Mouse (Mus musculus): ENCODE data around the gene Actr10. TPM values are rescaled to one million over a fixed set of nuclear protein-coding genes. Genes with fewer than 3 reads are reported as not detected.

Gene Actr10
- polyA plus RNA-seq, 1 experiment from 2014 or later, result 131 TPM

- H3K4me1 ChIP-seq (replicated peaks), result peaks cover 9% of the 10 kb centered on the region
- H3K36me3 ChIP-seq, result peaks cover 7% of the 10 kb centered on the region
- peak overlapping the region; percentile 78 for H3K9ac ChIP-seq
- peak overlapping the region; percentile 71 for H3K4me3 ChIP-seq (replicated peaks)
- peak overlapping the region; percentile 69 for H3K4me2 ChIP-seq
- no peaks in the 10 kb centered on the region for H3K27me3 ChIP-seq
- ATAC-seq (ENCODE audit: low read depth) (no peak), DNase-seq (no peak)
- peak overlapping the region; percentile 94 for H3K27ac ChIP-seq
- 56% methylated on average over 8 of the region's 8 CpGs for WGBS (ENCODE audit: insufficient replicate concordance)
- no peaks in the 10 kb centered on the region for H3K9me3 ChIP-seq (replicated peaks)
Observed at GRCm38 (mm10) chr12:70967581-70967980, 29.9 kb downstream of the Actr10 start.

- Histone ChIP-seq H3K27me3 (no peaks in the 10 kb centered on the region), H3K27ac (peak overlapping the region; percentile 94), H3K4me3 (replicated peaks) (peak overlapping the region; percentile 71), H3K36me3 (peaks cover 3% of the 10 kb centered on the region), H3K4me2 (peak overlapping the region; percentile 69), H3K9ac (peak overlapping the region; percentile 78), H3K9me3 (replicated peaks) (no peaks in the 10 kb centered on the region), H3K4me1 (replicated peaks) (peaks cover 9% of the 10 kb centered on the region)
- DNase-seq, result peak; percentile 70
- peak; percentile 93 for ATAC-seq (ENCODE audit: low read depth)
- under 1% methylated on average over 35 of the region's 35 CpGs for WGBS (ENCODE audit: insufficient replicate concordance)
Observed at GRCm38 (mm10) chr12:70968141-70968790, 30.6 kb downstream of the Actr10 start.

DNA sequence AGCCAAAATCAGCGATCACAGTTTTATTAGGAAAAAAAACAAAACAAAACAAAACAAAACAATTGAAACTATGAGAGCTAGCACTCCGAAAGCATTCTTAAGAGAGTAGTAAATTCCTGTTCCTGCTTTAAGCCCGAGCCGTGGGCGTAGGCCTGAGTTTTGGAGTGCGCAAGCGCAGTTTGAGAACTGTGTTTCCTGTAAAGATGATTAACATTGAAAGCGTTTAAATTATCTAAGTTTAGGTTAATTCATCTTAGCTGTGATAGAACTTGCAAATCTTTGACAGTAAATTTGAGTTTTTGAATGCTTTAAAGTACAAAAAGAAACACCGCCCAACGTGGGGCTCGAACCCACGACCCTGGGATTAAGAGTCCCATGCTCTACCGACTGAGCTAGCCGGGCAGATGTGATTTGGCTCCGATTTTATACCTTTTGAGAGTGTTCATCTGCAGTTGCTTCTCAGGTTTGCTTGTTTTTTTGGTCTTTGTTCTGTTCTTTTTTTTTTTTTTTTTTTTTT lies 31.2 kb downstream of the Actr10 start:
- H3K27me3 ChIP-seq, result no peaks in the 10 kb centered on the region
- peak overlapping the region; percentile 94 for H3K27ac ChIP-seq
- peak overlapping the region; percentile 71 for H3K4me3 ChIP-seq (replicated peaks)
- H3K9ac ChIP-seq, result peak overlapping the region; percentile 78
- H3K9me3 ChIP-seq (replicated peaks), result no peaks in the 10 kb centered on the region
- ATAC-seq (ENCODE audit: low read depth) (peak; percentile 49), DNase-seq (peak; percentile 78)
- H3K36me3 ChIP-seq, result no peaks in the 10 kb centered on the region
- H3K4me2 ChIP-seq, result peak overlapping the region; percentile 69
- WGBS (ENCODE audit: insufficient replicate concordance), result under 1% methylated on average over 15 of the region's 15 CpGs
- peaks cover 12% of the 10 kb centered on the region for H3K4me1 ChIP-seq (replicated peaks)

DNA sequence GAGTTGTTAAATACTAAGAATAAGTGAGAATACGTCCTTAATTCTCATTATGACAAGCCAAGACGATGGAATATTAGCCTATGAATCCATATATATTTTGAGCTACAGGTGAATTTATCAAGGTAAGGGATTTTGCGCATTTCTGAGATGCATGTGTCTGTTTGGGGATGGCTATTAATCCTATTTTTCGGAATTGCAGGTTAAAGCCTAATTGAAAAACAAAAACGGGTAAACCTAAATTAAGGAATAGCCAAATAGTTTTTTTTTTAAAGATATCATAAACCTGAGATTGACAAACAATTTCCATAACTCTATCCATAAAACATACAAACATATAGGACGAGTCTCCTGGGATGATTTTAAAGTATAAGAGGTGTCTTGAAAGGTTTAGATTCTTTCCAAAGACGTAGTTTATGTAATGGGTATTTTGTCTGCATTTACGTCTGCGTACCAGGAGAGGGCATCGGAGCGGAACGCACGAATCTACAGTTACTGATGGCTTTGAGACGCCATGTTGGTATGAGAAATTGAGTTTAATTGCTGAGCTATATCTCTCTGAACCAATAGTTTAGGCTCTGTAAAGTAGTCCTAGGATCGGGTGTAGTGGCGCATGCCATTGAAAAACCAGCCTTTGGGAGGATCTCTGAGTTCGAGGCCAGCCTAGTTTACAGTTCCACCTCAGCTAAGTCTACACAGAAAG lies 32.0 kb downstream of the Actr10 start:
- no peaks in the 10 kb centered on the region for H3K9me3 ChIP-seq (replicated peaks)
- DNase-seq, result peak; percentile 63
- no peaks in the 10 kb centered on the region for H3K27me3 ChIP-seq
- 0 out of 2 replicates have a peak, but pooled peaks have one; percentile 1 for ATAC-seq (ENCODE audit: low read depth)
- H3K4me3 ChIP-seq (replicated peaks), result peak overlapping the region; percentile 55
- 3% methylated on average over 17 of the region's 17 CpGs for WGBS (ENCODE audit: insufficient replicate concordance)
- H3K9ac ChIP-seq, result peak overlapping the region; percentile 65
- peak overlapping the region; percentile 57 for H3K4me2 ChIP-seq
- H3K36me3 ChIP-seq, result no peaks in the 10 kb centered on the region
- peaks cover 16% of the 10 kb centered on the region for H3K4me1 ChIP-seq (replicated peaks)
- H3K27ac ChIP-seq, result peak overlapping the region; percentile 69

GRCm38 (mm10) chr12:70973831-70974230 lies 36.2 kb downstream of the Actr10 start:
- Histone ChIP-seq H3K27ac (peak overlapping the region; percentile 97), H3K4me1 (replicated peaks) (peaks cover 29% of the 10 kb centered on the region), H3K27me3 (no peaks in the 10 kb centered on the region), H3K36me3 (peaks cover 11% of the 10 kb centered on the region), H3K4me2 (peak overlapping the region; percentile 78), H3K4me3 (replicated peaks) (peak overlapping the region; percentile 96), H3K9ac (peak overlapping the region; percentile 67), H3K9me3 (replicated peaks) (no peaks in the 10 kb centered on the region)
- DNase-seq (no peak), ATAC-seq (ENCODE audit: low read depth) (no peak)
- WGBS (ENCODE audit: insufficient replicate concordance), result 70% methylated on average over 4 of the region's 4 CpGs

- under 1% methylated on average over 71 of the region's 71 CpGs for WGBS (ENCODE audit: insufficient replicate concordance)
- Histone ChIP-seq H3K4me3 (replicated peaks) (peak within 1 kb of the TSS; percentile 96), H3K36me3 (peaks cover 17% of the 10 kb centered on the region), H3K4me2 (peak within 1 kb of the TSS; percentile 78), H3K9ac (peak within 1 kb of the TSS; percentile 96), H3K27me3 (no peaks in the 10 kb centered on the region), H3K27ac (peak within 1 kb of the TSS; percentile 97), H3K9me3 (replicated peaks) (no peaks in the 10 kb centered on the region), H3K4me1 (replicated peaks) (peaks cover 29% of the 10 kb centered on the region)
- ATAC-seq (ENCODE audit: low read depth) (peak; percentile 99), DNase-seq (peak; percentile 87)
Observed at GRCm38 (mm10) chr12:70974441-70975266, 37.0 kb downstream of the Actr10 start, which contains the start of gene Psma3. TSS of gene Psma3 (plus strand) at chr12:70974621.

- DNase-seq (peak; percentile 5), ATAC-seq (ENCODE audit: low read depth) (no peak)
- Histone ChIP-seq H3K27me3 (no peaks in the 10 kb centered on the region), H3K36me3 (peaks cover 22% of the 10 kb centered on the region), H3K4me1 (replicated peaks) (peaks cover 29% of the 10 kb centered on the region), H3K27ac (peak overlapping the region; percentile 97), H3K4me2 (peak overlapping the region; percentile 78), H3K9me3 (replicated peaks) (no peaks in the 10 kb centered on the region), H3K9ac (peak overlapping the region; percentile 96), H3K4me3 (replicated peaks) (peak overlapping the region; percentile 96)
- 14% methylated on average over 10 of the region's 10 CpGs for WGBS (ENCODE audit: insufficient replicate concordance)
Observed at GRCm38 (mm10) chr12:70975406-70975805, 37.7 kb downstream of the Actr10 start.

DNA sequence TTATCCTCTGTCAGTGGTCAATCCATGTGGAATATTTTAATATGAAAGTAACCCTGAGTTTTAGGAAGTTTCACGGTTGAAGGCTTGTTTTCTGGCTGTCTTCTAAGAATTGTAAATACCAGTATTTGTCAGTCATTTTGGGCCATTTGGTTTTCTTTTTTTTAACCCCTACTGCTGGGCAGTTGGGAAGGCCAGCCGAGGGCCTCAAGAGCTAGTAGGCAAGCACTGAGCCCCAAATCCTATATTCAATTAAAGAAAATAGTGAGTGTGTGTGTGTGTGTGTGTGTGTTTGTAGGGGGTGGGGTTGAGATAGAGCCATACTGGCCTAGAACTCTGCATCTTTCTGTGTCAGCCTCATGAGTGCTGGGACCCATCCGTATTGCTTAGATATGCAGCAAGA lies 38.2 kb downstream of the Actr10 start:
- H3K36me3 ChIP-seq, result peaks cover 26% of the 10 kb centered on the region
- DNase-seq, result no peak
- ATAC-seq (ENCODE audit: low read depth), result no peak
- no peaks in the 10 kb centered on the region for H3K9me3 ChIP-seq (replicated peaks)
- H3K9ac ChIP-seq, result peak overlapping the region; percentile 96
- H3K4me1 ChIP-seq (replicated peaks), result peaks cover 29% of the 10 kb centered on the region
- H3K4me3 ChIP-seq (replicated peaks), result peak overlapping the region; percentile 96
- peak overlapping the region; percentile 78 for H3K4me2 ChIP-seq
- peak overlapping the region; percentile 97; the same call in 1 of the 2 replicates for H3K27ac ChIP-seq
- no peaks in the 10 kb centered on the region for H3K27me3 ChIP-seq
- WGBS (ENCODE audit: insufficient replicate concordance), result 41% methylated on average over 3 of the region's 3 CpGs

- Histone ChIP-seq H3K9me3 (replicated peaks) (no peaks in the 10 kb centered on the region), H3K4me3 (replicated peaks) (no peak overlapping the region), H3K27me3 (no peaks in the 10 kb centered on the region), H3K36me3 (peaks cover 41% of the 10 kb centered on the region), H3K9ac (no peak overlapping the region; the same call in 1 of the 2 replicates), H3K27ac (no peak overlapping the region), H3K4me2 (no peak overlapping the region), H3K4me1 (replicated peaks) (peaks cover 29% of the 10 kb centered on the region)
- WGBS (ENCODE audit: insufficient replicate concordance), result 76% methylated on average over 7 of the region's 7 CpGs
- ATAC-seq (ENCODE audit: low read depth) (no peak), DNase-seq (no peak)
Observed at GRCm38 (mm10) chr12:70978345-70978744, 40.7 kb downstream of the Actr10 start.

DNA sequence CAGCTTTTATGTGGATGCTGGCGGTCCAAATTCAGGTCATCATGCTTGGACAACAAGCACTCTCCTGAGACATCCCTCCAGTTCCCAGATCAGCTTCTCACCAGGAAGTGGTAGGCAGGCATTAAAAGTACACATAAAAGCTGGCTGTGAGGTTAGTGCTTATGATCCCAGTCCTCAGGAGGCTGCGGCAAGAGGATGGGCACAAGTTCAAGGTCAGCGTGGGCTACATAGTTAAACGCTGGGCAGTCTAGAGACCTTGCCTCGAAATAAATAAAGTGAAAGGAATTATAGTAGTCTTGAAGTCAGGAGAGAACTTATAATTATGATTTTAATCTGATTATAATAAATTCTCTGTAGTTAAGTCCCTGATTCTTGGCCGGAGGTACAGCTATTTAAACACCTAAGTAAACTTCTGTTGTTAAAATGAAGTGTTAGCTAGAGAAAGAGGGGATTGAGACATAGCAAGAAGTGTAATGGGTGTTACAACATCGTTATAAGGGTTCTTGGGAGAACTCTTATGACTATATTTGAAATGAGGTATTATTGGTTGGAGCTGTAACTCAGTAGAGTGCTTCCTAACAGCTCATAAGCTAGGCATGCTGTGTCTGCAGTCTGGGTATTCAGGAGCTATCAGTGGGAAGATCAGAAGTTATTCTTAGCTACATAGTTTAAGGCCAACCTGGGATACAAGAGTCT lies 47.3 kb downstream of the Actr10 start:
- Histone ChIP-seq H3K27ac (no peak overlapping the region), H3K4me3 (replicated peaks) (no peak overlapping the region), H3K9ac (no peak overlapping the region), H3K27me3 (no peaks in the 10 kb centered on the region), H3K36me3 (peaks cover 83% of the 10 kb centered on the region), H3K9me3 (replicated peaks) (no peaks in the 10 kb centered on the region), H3K4me2 (no peak overlapping the region), H3K4me1 (replicated peaks) (no peaks in the 10 kb centered on the region)
- DNase-seq (no peak), ATAC-seq (ENCODE audit: low read depth) (no peak)
- 86% methylated on average over 7 of the region's 7 CpGs for WGBS (ENCODE audit: insufficient replicate concordance)

Measured in liver, embryonic 13.5 days (tissue).